ENCODE assay signal across 16 mouse cellular contexts in the genomic region with DNA sequence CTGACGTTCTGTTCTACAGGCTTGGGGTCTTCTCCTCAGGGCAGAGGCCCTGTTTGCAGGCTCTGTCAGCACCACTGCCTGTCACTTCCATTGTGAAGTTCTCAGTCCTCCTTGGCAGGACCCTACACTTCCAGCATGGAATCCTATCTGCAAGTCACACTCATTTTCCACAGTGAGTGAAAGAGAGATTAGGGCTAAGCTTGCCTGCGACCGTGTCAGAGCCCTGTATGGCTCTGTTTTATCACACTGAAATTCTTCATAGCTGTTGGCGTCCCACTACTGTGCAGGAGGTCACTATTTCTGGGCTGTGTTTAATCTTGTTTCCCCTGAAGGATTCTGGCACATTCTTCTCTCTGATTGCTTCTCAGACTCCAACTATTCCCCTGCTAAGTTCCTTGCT.
A peak's percentile ranks its signal among the peaks of the same experiment; 100 is the strongest.
DNase-seq lines count a peak whose midpoint lies in the region; ATAC-seq and TF ChIP-seq lines count a peak whose summit lies in the region.
"Had no signal": no experiment of that assay in that cellular context is flagged by ENCODE, and none has a peak within 500 bp of the region (broad histone marks: within the 10 kb centered on the region; RNA-seq: fewer than 3 reads in every experiment).

No protein-coding gene starts in this region.

- TF ChIP-seq EP300 in heart, postnatal 0 days (IDR thresholded peaks at IDR 0.05; ENCODE audit: low read depth) = peak; percentile 62; the same call in 1 of the 2 replicates

- H3K9ac ChIP-seq in kidney, embryonic 14.5 days (ENCODE audit: low read depth, low read length) = no peak overlapping the region
- H3K9ac ChIP-seq in heart, postnatal 0 days (replicated peaks; ENCODE audit: low read depth, low read length) = 0 out of 2 replicates have a peak overlapping the region, but pooled peaks have one; percentile 30
- H3K9ac ChIP-seq: embryonic facial prominence, embryonic 12.5 days; forebrain, embryonic 15.5 days; limb, embryonic 15.5 days; midbrain, embryonic 15.5 days had no signal

- no peaks in the 10 kb centered on the region for H3K36me3 ChIP-seq in kidney, embryonic 14.5 days (ENCODE audit: control insufficient read depth, insufficient read depth, low read length)
- no peaks in the 10 kb centered on the region for H3K36me3 ChIP-seq in heart, postnatal 0 days (replicated peaks; ENCODE audit: control insufficient read depth, insufficient read depth, low read length)
- H3K36me3 ChIP-seq: embryonic facial prominence, embryonic 12.5 days; forebrain, embryonic 15.5 days; limb, embryonic 15.5 days; midbrain, embryonic 15.5 days had no signal

- no peak for DNase-seq in kidney, postnatal 25 days
- DNase-seq in heart, adult 9 months (ENCODE audit: low spot score in 2 of 2) = peak; percentile 56 to 60
- DNase-seq in heart, postnatal 0 days (ENCODE audit: low spot score) = peak; percentile 91
- no peak for DNase-seq in frontal cortex, postnatal 14 days (ENCODE audit: low spot score in 2 of 2)
- no peak for DNase-seq in right cerebral cortex, adult 2 months (ENCODE audit: low spot score in 2 of 2)
- no peak for DNase-seq in cerebellum, postnatal 10 days
- DNase-seq: adrenal gland, adult 8-10 months; cerebellum, adult 11-12 months; gastrocnemius, postnatal 10 days; right cerebral cortex, adult 18-20 months had no signal

- H3K27me3 ChIP-seq in kidney, embryonic 14.5 days (ENCODE audit: control insufficient read depth, insufficient read depth, low read length) = no peaks in the 10 kb centered on the region
- H3K27me3 ChIP-seq in heart, postnatal 0 days (ENCODE audit: control insufficient read depth, insufficient read depth, low read length) = no peaks in the 10 kb centered on the region
- H3K27me3 ChIP-seq: embryonic facial prominence, embryonic 12.5 days; forebrain, embryonic 15.5 days; limb, embryonic 15.5 days; midbrain, embryonic 15.5 days had no signal

- no peak overlapping the region for H3K4me3 ChIP-seq in kidney, embryonic 14.5 days (ENCODE audit: low read length)
- no peak overlapping the region for H3K4me3 ChIP-seq in brown adipose tissue, adult 24 weeks (ENCODE audit: insufficient read depth, low read depth, low read length)
- no peak overlapping the region for H3K4me3 ChIP-seq in heart, postnatal 0 days (ENCODE audit: low read depth, low read length)
- H3K4me3 ChIP-seq: embryonic facial prominence, embryonic 12.5 days; forebrain, embryonic 15.5 days; limb, embryonic 15.5 days; midbrain, embryonic 15.5 days had no signal

- no peaks in the 10 kb centered on the region for H3K9me3 ChIP-seq in kidney, embryonic 14.5 days (ENCODE audit: control insufficient read depth, low read length)
- no peaks in the 10 kb centered on the region for H3K9me3 ChIP-seq in heart, postnatal 0 days (replicated peaks; ENCODE audit: control insufficient read depth, low read length)
- H3K9me3 ChIP-seq: embryonic facial prominence, embryonic 12.5 days; forebrain, embryonic 15.5 days; limb, embryonic 15.5 days; midbrain, embryonic 15.5 days had no signal

- ATAC-seq in kidney, embryonic 14.5 days (ENCODE audit: low FRiP score, low TSS enrichment) = no peak
- peak; percentile 95 for ATAC-seq in heart, postnatal 0 days (ENCODE audit: insufficient read depth, low read depth)
- ATAC-seq: forebrain, embryonic 15.5 days; midbrain, embryonic 15.5 days had no signal

- TF ChIP-seq CTCF in heart, postnatal 0 days (IDR thresholded peaks at IDR 0.05; ENCODE audit: low read depth) = no peak

- peaks cover 4% of the 10 kb centered on the region; the same call in 1 of the 2 replicates for H3K4me1 ChIP-seq in kidney, embryonic 14.5 days (ENCODE audit: control insufficient read depth, insufficient read depth, low read length)
- H3K4me1 ChIP-seq in brown adipose tissue, adult 24 weeks (ENCODE audit: control insufficient read depth, insufficient read depth, insufficient read length, low read length) = peaks cover 9% of the 10 kb centered on the region; the same call in 1 of the 2 replicates
- H3K4me1 ChIP-seq in heart, postnatal 0 days (ENCODE audit: control insufficient read depth, insufficient read depth) = peaks cover 32% of the 10 kb centered on the region

- no peak overlapping the region for H3K4me2 ChIP-seq in kidney, embryonic 14.5 days (replicated peaks; ENCODE audit: low read depth, low read length)
- H3K4me2 ChIP-seq in heart, postnatal 0 days (ENCODE audit: low read depth, low read length) = peak overlapping the region; percentile 49; the same call in 1 of the 2 replicates
- H3K4me2 ChIP-seq: embryonic facial prominence, embryonic 12.5 days; forebrain, embryonic 15.5 days; limb, embryonic 15.5 days; midbrain, embryonic 15.5 days had no signal

- WGBS in kidney, embryonic 14.5 days = 65% methylated on average over 4 of the region's 4 CpGs
- 16% methylated on average over 4 of the region's 4 CpGs for WGBS in heart, postnatal 0 days

- H3K27ac ChIP-seq in kidney, embryonic 14.5 days (ENCODE audit: low read depth, low read length) = peak overlapping the region; percentile 38; the same call in 1 of the 2 replicates
- H3K27ac ChIP-seq in brown adipose tissue, adult 24 weeks (replicated peaks; ENCODE audit: low read depth, low read length) = 0 out of 2 replicates have a peak overlapping the region, but pooled peaks have one; percentile 7
- peak overlapping the region; percentile 95 for H3K27ac ChIP-seq in heart, postnatal 0 days (ENCODE audit: low read depth)
- H3K27ac ChIP-seq: embryonic facial prominence, embryonic 12.5 days; forebrain, embryonic 15.5 days; limb, embryonic 15.5 days; midbrain, embryonic 15.5 days had no signal

Comparison
In these comparisons a context has a peak if more than half of its experiments do, and no peak if none do; other contexts are left out.
1. H3K27ac ChIP-seq: peak in every context shown above with its lines; median percentile 95 in heart, postnatal 0 days; 38 in kidney, embryonic 14.5 days; 7 in brown adipose tissue, adult 24 weeks.
2. DNase-seq: peak in heart, adult 9 months (2 of 2) and heart, postnatal 0 days (single experiment); none in kidney, postnatal 25 days (0 of 2), frontal cortex, postnatal 14 days (0 of 2), right cerebral cortex, adult 2 months (0 of 2) and cerebellum, postnatal 10 days (0 of 2).